In the genomic region with DNA sequence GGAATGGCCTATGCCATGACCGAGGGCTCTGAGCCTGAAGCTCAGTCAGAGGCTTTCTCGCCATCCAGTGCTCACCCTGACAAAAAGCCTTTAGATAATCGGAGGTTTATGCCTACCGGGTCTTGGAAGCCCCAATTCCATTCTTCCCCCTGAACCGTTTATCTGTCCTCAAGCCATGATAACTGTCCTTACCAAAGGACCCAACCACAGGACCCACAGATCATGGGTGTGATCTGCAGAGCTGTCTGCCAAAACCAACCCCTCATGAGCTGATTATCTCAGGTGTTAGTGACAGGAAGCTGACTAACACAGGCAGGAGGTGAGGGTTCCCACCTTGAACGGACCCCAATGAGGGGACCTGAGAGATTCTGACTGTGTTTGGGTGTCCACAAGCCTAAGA, we compare ENCODE assay signal across 13 mouse cellular contexts.
"Had no signal": no experiment of that assay in that cellular context is flagged by ENCODE, and none has a peak within 500 bp of the region (broad histone marks: within the 10 kb centered on the region; RNA-seq: fewer than 3 reads in every experiment).

No protein-coding gene starts in this region.

- DNase-seq: lung, adult 18-20 months; lung, embryonic 14.5 days; lung, postnatal 10 days; lung, postnatal 4 days; right cerebral cortex, postnatal 14 days; thymus, adult 2 months; thymus, postnatal 25 days had no signal

- H3K4me2 ChIP-seq: lung, embryonic 14.5 days; midbrain, embryonic 11.5 days; midbrain, embryonic 13.5 days; midbrain, embryonic 15.5 days; neural tube, embryonic 12.5 days; stomach, embryonic 15.5 days had no signal

- H3K4me1 ChIP-seq: midbrain, embryonic 13.5 days; midbrain, embryonic 15.5 days; neural tube, embryonic 12.5 days; stomach, embryonic 15.5 days had no signal

- ATAC-seq: midbrain, embryonic 13.5 days; midbrain, embryonic 15.5 days had no signal

- H3K9me3 ChIP-seq: midbrain, embryonic 13.5 days; midbrain, embryonic 15.5 days; neural tube, embryonic 12.5 days; stomach, embryonic 15.5 days had no signal

- H3K27ac ChIP-seq: midbrain, embryonic 13.5 days; midbrain, embryonic 15.5 days; neural tube, embryonic 12.5 days; stomach, embryonic 15.5 days; stomach, postnatal 0 days had no signal

- H3K9ac ChIP-seq: lung, embryonic 14.5 days; midbrain, embryonic 13.5 days; midbrain, embryonic 15.5 days; neural tube, embryonic 12.5 days; stomach, embryonic 15.5 days had no signal

- H3K27me3 ChIP-seq: midbrain, embryonic 15.5 days; neural tube, embryonic 12.5 days; stomach, embryonic 15.5 days had no signal

- H3K36me3 ChIP-seq: midbrain, embryonic 13.5 days; midbrain, embryonic 15.5 days; neural tube, embryonic 12.5 days; stomach, embryonic 15.5 days had no signal

- H3K4me3 ChIP-seq: midbrain, embryonic 13.5 days; midbrain, embryonic 15.5 days; neural tube, embryonic 12.5 days; stomach, embryonic 15.5 days had no signal
